In genomic region chr9:47400117-47400823, GRCm38 (mm10) we compare ENCODE assay signal across 30 mouse cellular contexts.
DNase-seq lines count a peak whose midpoint lies in the region; ATAC-seq and TF ChIP-seq lines count a peak whose summit lies in the region.
"Had no signal": no experiment of that assay in that cellular context is flagged by ENCODE, and none has a peak within 500 bp of the region (broad histone marks: within the 10 kb centered on the region; RNA-seq: fewer than 3 reads in every experiment).

No protein-coding gene starts in this region.

- no peak for TF ChIP-seq CTCF in forebrain, postnatal 0 days (IDR thresholded peaks at IDR 0.05; ENCODE audit: low read depth)

- peaks cover 22% of the 10 kb centered on the region for H3K4me1 ChIP-seq in limb, embryonic 14.5 days (ENCODE audit: control insufficient read depth, insufficient read depth, low read length)
- H3K4me1 ChIP-seq in limb, embryonic 10.5 days, result peaks cover 55% of the 10 kb centered on the region
- peaks cover 61% of the 10 kb centered on the region for H3K4me1 ChIP-seq in embryonic facial prominence, embryonic 10.5 days
- H3K4me1 ChIP-seq in liver, embryonic 13.5 days (replicated peaks), result peaks cover 12% of the 10 kb centered on the region; the same call in 1 of the 2 replicates
- no peaks in the 10 kb centered on the region for H3K4me1 ChIP-seq in forebrain, postnatal 0 days (ENCODE audit: insufficient read depth)

- TF ChIP-seq POLR2A in limb, embryonic 14.5 days (IDR thresholded peaks at IDR 0.05; ENCODE audit: borderline replicate concordance, extremely low read depth, insufficient read depth, insufficient read length), result no peak

- H3K9ac ChIP-seq in limb, embryonic 14.5 days (ENCODE audit: low read depth, low read length, severe bottlenecking), result no peak overlapping the region
- H3K9ac ChIP-seq in liver, embryonic 13.5 days, result no peak overlapping the region
- H3K9ac ChIP-seq in forebrain, postnatal 0 days, result no peak overlapping the region
- H3K9ac ChIP-seq: embryonic facial prominence, embryonic 15.5 days; forebrain, embryonic 12.5 days; heart, embryonic 15.5 days; hindbrain, embryonic 12.5 days; limb, embryonic 12.5 days; lung, embryonic 14.5 days; neural tube, embryonic 12.5 days had no signal

- 33% methylated on average over 7 of the region's 7 CpGs for WGBS in limb, embryonic 14.5 days
- 32% methylated on average over 7 of the region's 7 CpGs for WGBS in limb, embryonic 10.5 days
- WGBS in embryonic facial prominence, embryonic 10.5 days, result 23% methylated on average over 7 of the region's 7 CpGs
- 23% methylated on average over 7 of the region's 7 CpGs for WGBS in liver, embryonic 13.5 days (ENCODE audit: insufficient replicate concordance)
- WGBS in forebrain, postnatal 0 days, result 40% methylated on average over 7 of the region's 7 CpGs

- no peak overlapping the region for H3K4me3 ChIP-seq in limb, embryonic 14.5 days (replicated peaks; ENCODE audit: low read length)
- H3K4me3 ChIP-seq in limb, embryonic 10.5 days, result no peak overlapping the region
- H3K4me3 ChIP-seq in embryonic facial prominence, embryonic 10.5 days, result no peak overlapping the region
- H3K4me3 ChIP-seq in liver, embryonic 13.5 days (replicated peaks), result no peak overlapping the region
- H3K4me3 ChIP-seq in forebrain, postnatal 0 days (ENCODE audit: low read depth, low read length), result no peak overlapping the region
- H3K4me3 ChIP-seq: embryonic facial prominence, embryonic 15.5 days; forebrain, embryonic 12.5 days; heart, embryonic 10.5 days; heart, embryonic 15.5 days; hindbrain, embryonic 12.5 days; limb, embryonic 12.5 days; neural tube, embryonic 12.5 days had no signal

- H3K27me3 ChIP-seq in limb, embryonic 14.5 days (ENCODE audit: control insufficient read depth, insufficient read depth, low read length), result no peaks in the 10 kb centered on the region
- peaks cover 51% of the 10 kb centered on the region for H3K27me3 ChIP-seq in limb, embryonic 10.5 days (ENCODE audit: low read depth, poor library complexity, severe bottlenecking)
- H3K27me3 ChIP-seq in embryonic facial prominence, embryonic 10.5 days (replicated peaks; ENCODE audit: low read depth, poor library complexity, severe bottlenecking), result peaks cover 47% of the 10 kb centered on the region
- H3K27me3 ChIP-seq in liver, embryonic 13.5 days, result 0 out of 2 replicates have a peak, but pooled peaks cover 2% of the 10 kb centered on the region
- no peaks in the 10 kb centered on the region; the same call in 1 of the 2 replicates for H3K27me3 ChIP-seq in forebrain, postnatal 0 days (ENCODE audit: insufficient read depth, low read length)

- H3K4me2 ChIP-seq in limb, embryonic 14.5 days (replicated peaks; ENCODE audit: low read depth, low read length, severe bottlenecking), result no peak overlapping the region
- H3K4me2 ChIP-seq in liver, embryonic 13.5 days, result no peak overlapping the region
- no peak overlapping the region for H3K4me2 ChIP-seq in forebrain, postnatal 0 days (ENCODE audit: low read depth)
- H3K4me2 ChIP-seq: embryonic facial prominence, embryonic 15.5 days; forebrain, embryonic 12.5 days; heart, embryonic 15.5 days; hindbrain, embryonic 12.5 days; limb, embryonic 12.5 days; lung, embryonic 14.5 days; neural tube, embryonic 12.5 days had no signal

- DNase-seq in limb, embryonic 14.5 days (ENCODE audit: low spot score), result no peak
- DNase-seq in limb, embryonic 10.5 days (ENCODE audit: low spot score), result no peak
- peak; percentile 45 for DNase-seq in embryonic facial prominence, embryonic 10.5 days (ENCODE audit: low spot score)
- no peak for DNase-seq in liver, embryonic 13.5 days
- no peak for DNase-seq in forebrain, postnatal 0 days
- no peak for DNase-seq in cerebellum, postnatal 14 days
- no peak for DNase-seq in cerebellum, adult 9-10 months
- DNase-seq: adrenal gland, adult 2 months; adrenal gland, postnatal 36 days; cerebellum, adult 18-20 months; cerebellum, postnatal 25 days; gastrocnemius, postnatal 14 days; heart, postnatal 36 days; kidney, adult 9 months; kidney, postnatal 10 days; lung, embryonic 14.5 days; lung, postnatal 14 days; midbrain, embryonic 14.5 days; right cerebral cortex, adult 18-20 months; thymus, postnatal 4 days had no signal

- no peak overlapping the region for H3K27ac ChIP-seq in limb, embryonic 14.5 days (replicated peaks; ENCODE audit: low read depth, low read length)
- no peak overlapping the region for H3K27ac ChIP-seq in limb, embryonic 10.5 days
- H3K27ac ChIP-seq in embryonic facial prominence, embryonic 10.5 days (replicated peaks), result no peak overlapping the region
- H3K27ac ChIP-seq in liver, embryonic 13.5 days, result no peak overlapping the region
- H3K27ac ChIP-seq in forebrain, postnatal 0 days (ENCODE audit: low read depth, low read length), result no peak overlapping the region
- H3K27ac ChIP-seq: embryonic facial prominence, embryonic 15.5 days; forebrain, embryonic 12.5 days; heart, embryonic 10.5 days; heart, embryonic 15.5 days; hindbrain, embryonic 12.5 days; limb, embryonic 12.5 days; neural tube, embryonic 12.5 days; stomach, postnatal 0 days had no signal

- ATAC-seq in limb, embryonic 14.5 days (ENCODE audit: low FRiP score, low read depth), result peak; percentile 15; the same call in 1 of the 2 replicates
- ATAC-seq in liver, embryonic 13.5 days (ENCODE audit: low read depth), result peak; percentile 68
- ATAC-seq in forebrain, postnatal 0 days, result no peak
- ATAC-seq: activated CD4-positive, CD25-positive, alpha-beta regulatory T cell, adult 4 months; intestine, postnatal 0 days had no signal

- H3K36me3 ChIP-seq in limb, embryonic 14.5 days (ENCODE audit: control insufficient read depth, insufficient read depth, low read length), result no peaks in the 10 kb centered on the region
- H3K36me3 ChIP-seq in limb, embryonic 10.5 days, result no peaks in the 10 kb centered on the region
- no peaks in the 10 kb centered on the region for H3K36me3 ChIP-seq in embryonic facial prominence, embryonic 10.5 days (replicated peaks)
- H3K36me3 ChIP-seq in liver, embryonic 13.5 days, result no peaks in the 10 kb centered on the region
- no peaks in the 10 kb centered on the region for H3K36me3 ChIP-seq in forebrain, postnatal 0 days (ENCODE audit: insufficient read depth)
- H3K36me3 ChIP-seq: embryonic facial prominence, embryonic 15.5 days; forebrain, embryonic 12.5 days; heart, embryonic 10.5 days; heart, embryonic 15.5 days; hindbrain, embryonic 12.5 days; limb, embryonic 12.5 days; neural tube, embryonic 12.5 days had no signal

- no peaks in the 10 kb centered on the region for H3K9me3 ChIP-seq in limb, embryonic 14.5 days (ENCODE audit: control insufficient read depth, low read length)
- no peaks in the 10 kb centered on the region for H3K9me3 ChIP-seq in limb, embryonic 10.5 days (replicated peaks)
- H3K9me3 ChIP-seq in embryonic facial prominence, embryonic 10.5 days, result no peaks in the 10 kb centered on the region
- H3K9me3 ChIP-seq in liver, embryonic 13.5 days (replicated peaks), result no peaks in the 10 kb centered on the region
- no peaks in the 10 kb centered on the region for H3K9me3 ChIP-seq in forebrain, postnatal 0 days (ENCODE audit: low read length)
- H3K9me3 ChIP-seq: embryonic facial prominence, embryonic 15.5 days; forebrain, embryonic 12.5 days; heart, embryonic 10.5 days; heart, embryonic 15.5 days; hindbrain, embryonic 12.5 days; limb, embryonic 12.5 days; neural tube, embryonic 12.5 days had no signal
